Mouse (Mus musculus): ENCODE measurements around the gene Gtdc1. TPM values are rescaled to one million over a fixed set of nuclear protein-coding genes. Genes with fewer than 3 reads are reported as not detected.

Gene Gtdc1
- polyA plus RNA-seq, 1 experiment = 7.2 TPM

- 44% methylated on average over 1 of the region's 1 CpGs for WGBS
- no peak overlapping the region for H3K4me3 ChIP-seq (ENCODE audit: insufficient read depth, low read depth, low read length)
- H3K27me3 ChIP-seq (replicated peaks; ENCODE audit: control insufficient read depth, insufficient read depth, low read length) = no peaks in the 10 kb centered on the region
- TF ChIP-seq POLR2A (IDR thresholded peaks at IDR 0.05; ENCODE audit: low read depth, low read length) (no peak), CTCF (conservative IDR thresholded peaks at IDR 0.05; ENCODE audit: insufficient read depth, insufficient read length, low read depth, low read length) (no peak)
- no peak for DNase-seq
- H3K27ac ChIP-seq (ENCODE audit: insufficient read depth, low read depth, low read length) = no peak overlapping the region
- peaks cover 6% of the 10 kb centered on the region; the same call in 1 of the 2 replicates for H3K4me1 ChIP-seq (ENCODE audit: control insufficient read depth, insufficient read depth, low read length)
- H3K36me3 ChIP-seq (ENCODE audit: control insufficient read depth, insufficient read depth, low read length) = no peaks in the 10 kb centered on the region
These were observed 26.7 kb upstream of the Gtdc1 start for GRCm38 (mm10) chr2:44954180-44954579.

- peaks cover 6% of the 10 kb centered on the region; the same call in 1 of the 2 replicates for H3K4me1 ChIP-seq (ENCODE audit: control insufficient read depth, insufficient read depth, low read length)
- peak overlapping the region; percentile 30; the same call in 1 of the 2 replicates for H3K27ac ChIP-seq (ENCODE audit: insufficient read depth, low read depth, low read length)
- no peaks in the 10 kb centered on the region for H3K27me3 ChIP-seq (replicated peaks; ENCODE audit: control insufficient read depth, insufficient read depth, low read length)
- DNase-seq = peak; percentile 81
- H3K36me3 ChIP-seq (ENCODE audit: control insufficient read depth, insufficient read depth, low read length) = no peaks in the 10 kb centered on the region
- TF ChIP-seq CTCF (conservative IDR thresholded peaks at IDR 0.05; ENCODE audit: insufficient read depth, insufficient read length, low read depth, low read length) (no peak), POLR2A (IDR thresholded peaks at IDR 0.05; ENCODE audit: low read depth, low read length) (no peak)
- H3K4me3 ChIP-seq (ENCODE audit: insufficient read depth, low read depth, low read length) = no peak overlapping the region
- WGBS = 32% methylated on average over 6 of the region's 6 CpGs
These were observed 25.5 kb upstream of the Gtdc1 start for GRCm38 (mm10) chr2:44952830-44953422.

DNA sequence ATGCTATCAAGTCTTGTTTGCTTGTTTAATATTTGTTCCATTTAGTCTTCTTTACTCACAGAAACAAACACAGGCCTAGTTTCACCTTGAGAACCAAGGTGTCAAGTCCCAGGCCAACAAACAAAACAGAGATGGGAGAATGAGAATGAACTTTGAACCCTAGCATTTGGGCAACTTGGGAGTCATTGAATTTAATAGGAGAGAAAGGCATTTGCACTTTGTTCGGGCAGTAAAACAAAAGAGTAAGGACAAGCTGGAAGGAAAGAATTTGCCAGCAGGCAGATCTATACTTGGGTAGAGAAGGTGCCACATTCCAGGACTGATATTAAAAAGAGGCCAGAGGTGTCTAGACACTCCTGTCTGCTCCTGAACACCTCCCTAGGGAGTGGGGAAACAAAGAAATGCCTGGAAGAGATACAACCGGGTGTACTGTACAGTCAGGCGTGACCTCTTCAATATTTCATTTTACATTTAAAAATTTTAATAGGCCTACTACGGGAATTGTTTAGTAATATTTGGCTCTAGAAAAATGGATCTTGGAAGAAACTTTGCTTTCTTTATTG lies 24.3 kb upstream of the Gtdc1 start:
- WGBS = 52% methylated on average over 4 of the region's 4 CpGs
- 0 out of 2 replicates have a peak overlapping the region, but pooled peaks have one; percentile 50 for H3K27ac ChIP-seq (ENCODE audit: insufficient read depth, low read depth, low read length)
- no peaks in the 10 kb centered on the region for H3K27me3 ChIP-seq (replicated peaks; ENCODE audit: control insufficient read depth, insufficient read depth, low read length)
- H3K4me1 ChIP-seq (ENCODE audit: control insufficient read depth, insufficient read depth, low read length) = peaks cover 6% of the 10 kb centered on the region; the same call in 1 of the 2 replicates
- DNase-seq = peak; percentile 83
- TF ChIP-seq CTCF (conservative IDR thresholded peaks at IDR 0.05; ENCODE audit: insufficient read depth, insufficient read length, low read depth, low read length) (no peak), POLR2A (IDR thresholded peaks at IDR 0.05; ENCODE audit: low read depth, low read length) (no peak)
- H3K4me3 ChIP-seq (ENCODE audit: insufficient read depth, low read depth, low read length) = no peak overlapping the region
- no peaks in the 10 kb centered on the region for H3K36me3 ChIP-seq (ENCODE audit: control insufficient read depth, insufficient read depth, low read length)

DNA sequence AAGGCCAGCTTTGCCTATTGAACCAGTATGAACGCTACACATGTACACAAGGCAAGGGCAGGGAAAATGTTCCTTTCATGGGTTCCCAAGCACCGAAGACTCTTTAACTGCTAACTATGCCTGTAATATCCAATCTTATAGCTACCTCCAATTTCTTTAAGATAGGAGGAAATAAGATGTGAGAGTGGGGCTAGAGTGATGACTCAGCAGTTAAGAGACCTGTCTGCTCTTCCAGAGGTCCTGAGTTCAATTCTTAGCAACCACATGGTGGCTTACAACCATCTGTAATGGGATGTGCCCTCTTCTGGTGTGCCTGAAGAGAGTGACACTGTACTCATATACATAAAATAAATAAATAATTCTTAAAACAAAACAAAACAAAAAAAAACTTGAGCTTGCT lies 17.2 kb upstream of the Gtdc1 start:
- 99% methylated on average over 2 of the region's 2 CpGs for WGBS
- Histone ChIP-seq H3K36me3 (ENCODE audit: control insufficient read depth, insufficient read depth, low read length) (no peaks in the 10 kb centered on the region), H3K27me3 (replicated peaks; ENCODE audit: control insufficient read depth, insufficient read depth, low read length) (no peaks in the 10 kb centered on the region), H3K4me1 (ENCODE audit: control insufficient read depth, insufficient read depth, low read length) (no peaks in the 10 kb centered on the region), H3K27ac (ENCODE audit: insufficient read depth, low read depth, low read length) (no peak overlapping the region), H3K4me3 (ENCODE audit: insufficient read depth, low read depth, low read length) (no peak overlapping the region)
- no peak for DNase-seq
- TF ChIP-seq POLR2A (IDR thresholded peaks at IDR 0.05; ENCODE audit: low read depth, low read length) = no peak
- no peak for TF ChIP-seq CTCF (conservative IDR thresholded peaks at IDR 0.05; ENCODE audit: insufficient read depth, insufficient read length, low read depth, low read length)

- no peaks in the 10 kb centered on the region for H3K27me3 ChIP-seq (replicated peaks; ENCODE audit: control insufficient read depth, insufficient read depth, low read length)
- WGBS = 85% methylated on average over 3 of the region's 3 CpGs
- TF ChIP-seq CTCF (conservative IDR thresholded peaks at IDR 0.05; ENCODE audit: insufficient read depth, insufficient read length, low read depth, low read length) (no peak), POLR2A (IDR thresholded peaks at IDR 0.05; ENCODE audit: low read depth, low read length) (no peak)
- no peak overlapping the region for H3K4me3 ChIP-seq (ENCODE audit: insufficient read depth, low read depth, low read length)
- no peak for DNase-seq
- no peaks in the 10 kb centered on the region for H3K36me3 ChIP-seq (ENCODE audit: control insufficient read depth, insufficient read depth, low read length)
- no peak overlapping the region for H3K27ac ChIP-seq (ENCODE audit: insufficient read depth, low read depth, low read length)
- H3K4me1 ChIP-seq (ENCODE audit: control insufficient read depth, insufficient read depth, low read length) = peaks cover 6% of the 10 kb centered on the region
These were observed 3.5 kb upstream of the Gtdc1 start for GRCm38 (mm10) chr2:44930951-44931350.

DNA sequence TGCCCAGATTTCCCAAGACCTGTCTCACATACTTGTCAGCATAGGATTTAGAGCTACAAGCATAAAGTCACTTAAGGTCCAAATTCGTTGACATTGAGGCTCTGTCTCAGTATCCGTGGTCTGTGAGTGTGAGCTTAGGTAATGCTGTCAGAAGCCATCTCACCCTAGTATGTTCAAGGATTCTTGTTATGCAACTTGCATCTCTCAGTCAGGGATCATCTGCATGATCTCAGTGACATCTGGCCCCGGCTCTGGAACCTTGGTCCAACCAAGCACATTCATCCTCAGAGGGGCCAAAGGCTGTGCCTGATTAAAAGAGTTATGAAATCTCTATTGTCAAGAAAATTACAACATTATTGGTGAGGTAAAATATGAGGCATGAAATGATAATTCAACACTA lies 1.2 kb upstream of the Gtdc1 start:
- TF ChIP-seq POLR2A (IDR thresholded peaks at IDR 0.05; ENCODE audit: low read depth, low read length) (no peak), CTCF (conservative IDR thresholded peaks at IDR 0.05; ENCODE audit: insufficient read depth, insufficient read length, low read depth, low read length) (no peak)
- DNase-seq = peak; percentile 48
- WGBS = 71% methylated on average over 3 of the region's 3 CpGs
- no peak overlapping the region for H3K4me3 ChIP-seq (ENCODE audit: insufficient read depth, low read depth, low read length)
- H3K36me3 ChIP-seq (ENCODE audit: control insufficient read depth, insufficient read depth, low read length) = no peaks in the 10 kb centered on the region
- peaks cover 9% of the 10 kb centered on the region for H3K4me1 ChIP-seq (ENCODE audit: control insufficient read depth, insufficient read depth, low read length)
- no peak overlapping the region for H3K27ac ChIP-seq (ENCODE audit: insufficient read depth, low read depth, low read length)
- no peaks in the 10 kb centered on the region for H3K27me3 ChIP-seq (replicated peaks; ENCODE audit: control insufficient read depth, insufficient read depth, low read length)

DNA sequence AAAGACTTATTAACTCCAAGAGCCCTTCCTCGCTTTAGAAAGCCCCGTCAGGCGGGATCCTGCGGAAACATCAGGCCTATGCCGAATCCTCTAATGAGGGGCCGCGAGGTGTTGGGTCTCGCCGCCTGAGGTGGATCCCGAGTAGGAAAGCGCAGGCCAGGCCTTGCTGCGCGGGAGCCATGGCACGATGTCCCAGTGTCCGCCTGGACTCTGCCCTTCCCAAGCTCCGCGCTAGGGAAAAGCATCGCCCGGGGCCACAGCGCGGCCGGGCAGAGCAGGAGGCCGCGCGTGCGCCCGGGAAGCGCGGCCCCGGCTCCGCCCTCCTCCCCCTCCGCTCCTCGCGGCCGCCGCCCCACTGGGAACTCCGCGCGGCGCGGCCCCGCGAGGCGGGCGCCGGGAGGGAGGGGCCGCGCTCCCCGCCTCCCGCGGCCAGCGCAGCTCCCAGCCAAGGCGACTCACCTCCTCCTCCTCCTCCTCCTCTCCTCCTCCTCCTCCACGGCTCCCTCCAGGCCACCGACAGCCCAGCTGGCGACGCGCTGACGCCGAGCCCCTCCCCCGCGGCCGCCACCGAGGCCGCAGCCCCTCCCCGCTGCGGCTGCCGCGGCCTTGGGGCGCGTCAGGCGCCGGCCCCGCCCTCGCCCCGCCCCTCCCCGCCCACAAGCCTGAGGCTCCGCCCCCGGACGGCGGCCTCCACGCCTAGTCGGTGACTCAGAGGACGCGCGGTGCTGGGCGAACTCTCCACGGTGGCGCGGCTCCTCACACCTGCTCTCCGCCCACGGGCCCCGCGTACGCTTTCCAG lies 575 bp downstream of the Gtdc1 start:
- TF ChIP-seq POLR2A (IDR thresholded peaks at IDR 0.05; ENCODE audit: low read depth, low read length) = peak; percentile 92
- no peak for TF ChIP-seq CTCF (conservative IDR thresholded peaks at IDR 0.05; ENCODE audit: insufficient read depth, insufficient read length, low read depth, low read length)
- H3K4me1 ChIP-seq (ENCODE audit: control insufficient read depth, insufficient read depth, low read length) = peaks cover 9% of the 10 kb centered on the region
- DNase-seq = peak; percentile 96
- no peaks in the 10 kb centered on the region for H3K36me3 ChIP-seq (ENCODE audit: control insufficient read depth, insufficient read depth, low read length)
- WGBS = under 1% methylated on average over 71 of the region's 95 CpGs
- H3K27me3 ChIP-seq (replicated peaks; ENCODE audit: control insufficient read depth, insufficient read depth, low read length) = no peaks in the 10 kb centered on the region
- peak overlapping the region; percentile 90 for H3K4me3 ChIP-seq (ENCODE audit: insufficient read depth, low read depth, low read length)
- H3K27ac ChIP-seq (ENCODE audit: insufficient read depth, low read depth, low read length) = peak overlapping the region; percentile 99
